Mouse (Mus musculus): ENCODE data around the gene Bmper.

DNA sequence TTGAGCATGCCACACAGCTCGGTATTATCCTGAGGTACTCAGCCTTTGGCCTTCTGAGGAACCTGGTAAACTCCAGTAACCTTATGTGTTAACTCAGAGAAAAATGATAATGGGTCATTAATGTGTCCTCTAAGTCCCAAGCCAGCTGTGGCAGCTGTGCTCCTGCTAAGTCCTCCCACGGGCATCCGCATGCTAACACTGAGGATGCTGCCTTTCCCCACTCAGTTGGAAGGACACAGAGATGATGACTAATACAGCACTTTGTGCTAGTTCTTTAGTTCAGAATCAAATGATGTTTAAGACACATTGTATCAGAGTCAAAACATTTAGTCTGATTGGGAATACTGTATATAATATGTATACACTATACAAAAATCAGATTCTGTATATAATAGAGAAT, 39.0 kb downstream of the Bmper start:
- TF ChIP-seq CTCF (IDR thresholded peaks at IDR 0.05; ENCODE audit: low read depth), result no peak
- no peak for TF ChIP-seq EP300 (IDR thresholded peaks at IDR 0.05; ENCODE audit: low read depth)

Measured in liver, postnatal 0 days (tissue).